Mouse (Mus musculus): ENCODE results near the gene Pafah2. TPM values are rescaled to one million over a fixed set of nuclear protein-coding genes. Genes with fewer than 3 reads are reported as not detected.

Pafah2 gene
- total RNA-seq, 2 experiments from 2014 or later = 7.5 to 8.6 TPM

- intact Hi-C loops (cut with DNase I) = no loop called here
- DNase-seq = no peak
Observed at GRCm38 (mm10) chr4:134451484-134451883, 55.4 kb downstream of the Pafah2 start.

GRCm38 (mm10) chr4:134453619-134454400, 57.7 kb downstream of the Pafah2 start:
- intact Hi-C loops (cut with DNase I) = no loop called here
- DNase-seq = no peak

GRCm38 (mm10) chr4:134455310-134455709, 59.2 kb downstream of the Pafah2 start:
- no peak for DNase-seq
- intact Hi-C loops (cut with DNase I) = no loop called here

DNA sequence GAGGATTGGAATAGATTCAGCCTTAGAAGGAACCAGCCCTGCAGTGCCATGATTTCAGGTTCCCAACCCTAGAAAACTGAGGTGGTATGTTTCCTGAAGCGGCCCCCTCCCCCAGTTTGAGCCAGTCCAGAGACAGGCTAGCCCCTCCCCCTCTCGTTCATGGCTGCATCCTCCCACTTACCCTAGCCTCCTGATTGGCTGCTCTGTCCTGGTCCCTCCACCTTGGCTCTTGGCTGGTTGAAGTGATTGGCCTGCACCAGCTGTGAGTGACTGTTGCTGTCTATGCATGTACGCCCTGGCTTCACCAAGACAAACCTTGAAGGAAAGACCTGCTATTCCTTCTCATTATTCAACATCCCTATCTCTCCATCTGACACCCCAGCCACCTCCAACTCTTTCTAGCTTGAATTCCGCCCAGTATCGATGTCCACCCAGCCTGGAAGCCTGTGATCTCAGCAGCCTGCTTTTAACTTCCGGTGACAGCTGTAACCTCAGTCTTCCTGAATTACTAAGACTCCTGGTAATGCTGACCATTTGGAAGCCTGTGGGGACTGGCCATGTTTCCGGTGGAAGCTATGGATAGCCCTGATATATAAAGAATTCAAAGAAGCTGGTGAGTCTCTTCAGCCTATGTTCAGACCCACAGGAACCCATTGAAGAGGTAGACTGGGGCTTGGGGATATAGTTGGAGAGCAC, 61.2 kb downstream of the Pafah2 start:
- DNase-seq = no peak
- intact Hi-C loops (cut with DNase I) = no loop called here

- intact Hi-C loops (cut with DNase I) = no loop called here
- no peak for DNase-seq
Observed at GRCm38 (mm10) chr4:134458856-134459255, 62.7 kb downstream of the Pafah2 start.

DNA sequence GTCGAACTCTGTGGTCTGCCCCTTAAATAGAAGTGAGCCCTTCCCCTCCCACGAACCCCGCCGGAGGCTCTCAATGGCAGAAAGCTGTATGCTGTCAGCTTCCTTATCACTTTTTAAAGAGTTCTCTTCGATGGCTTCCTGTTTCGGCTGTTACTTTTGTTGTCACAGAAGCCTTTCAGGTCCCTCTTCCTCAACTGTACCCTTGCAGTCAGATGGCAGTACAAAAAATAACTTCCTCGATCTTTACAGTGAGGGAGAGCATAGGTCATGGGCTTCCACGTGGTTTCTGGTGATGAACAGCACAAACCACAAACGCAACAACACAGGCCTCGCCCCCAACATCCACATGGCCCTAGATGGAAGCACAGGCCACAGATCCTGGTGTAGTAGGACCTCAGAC, 64.2 kb downstream of the Pafah2 start:
- intact Hi-C loops (cut with DNase I) = no loop called here
- no peak for DNase-seq

DNA sequence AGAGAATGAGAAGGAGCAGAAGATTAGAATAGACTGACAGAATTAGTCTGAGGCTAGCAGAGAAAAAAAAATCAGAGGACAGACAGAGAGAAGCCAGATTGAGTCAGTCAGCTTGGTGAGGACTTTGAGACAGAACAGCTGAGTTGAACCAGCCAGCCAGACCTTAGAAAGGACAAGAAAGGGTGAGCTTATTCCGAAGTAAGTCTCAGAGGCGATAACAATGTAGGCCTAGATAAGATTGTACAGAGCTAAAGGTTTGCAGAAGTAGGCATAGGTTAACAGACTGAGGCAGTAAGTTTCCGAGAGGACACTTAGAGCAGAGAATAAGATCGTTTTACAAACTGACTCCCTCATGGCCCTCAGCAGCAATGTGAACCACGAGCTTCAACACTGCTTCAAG, 65.1 kb downstream of the Pafah2 start:
- DNase-seq = no peak
- intact Hi-C loops (cut with DNase I) = no loop called here

- DNase-seq = no peak
- intact Hi-C loops (cut with DNase I) = no loop called here
Observed at GRCm38 (mm10) chr4:134465789-134466188, 69.7 kb downstream of the Pafah2 start.

DNA sequence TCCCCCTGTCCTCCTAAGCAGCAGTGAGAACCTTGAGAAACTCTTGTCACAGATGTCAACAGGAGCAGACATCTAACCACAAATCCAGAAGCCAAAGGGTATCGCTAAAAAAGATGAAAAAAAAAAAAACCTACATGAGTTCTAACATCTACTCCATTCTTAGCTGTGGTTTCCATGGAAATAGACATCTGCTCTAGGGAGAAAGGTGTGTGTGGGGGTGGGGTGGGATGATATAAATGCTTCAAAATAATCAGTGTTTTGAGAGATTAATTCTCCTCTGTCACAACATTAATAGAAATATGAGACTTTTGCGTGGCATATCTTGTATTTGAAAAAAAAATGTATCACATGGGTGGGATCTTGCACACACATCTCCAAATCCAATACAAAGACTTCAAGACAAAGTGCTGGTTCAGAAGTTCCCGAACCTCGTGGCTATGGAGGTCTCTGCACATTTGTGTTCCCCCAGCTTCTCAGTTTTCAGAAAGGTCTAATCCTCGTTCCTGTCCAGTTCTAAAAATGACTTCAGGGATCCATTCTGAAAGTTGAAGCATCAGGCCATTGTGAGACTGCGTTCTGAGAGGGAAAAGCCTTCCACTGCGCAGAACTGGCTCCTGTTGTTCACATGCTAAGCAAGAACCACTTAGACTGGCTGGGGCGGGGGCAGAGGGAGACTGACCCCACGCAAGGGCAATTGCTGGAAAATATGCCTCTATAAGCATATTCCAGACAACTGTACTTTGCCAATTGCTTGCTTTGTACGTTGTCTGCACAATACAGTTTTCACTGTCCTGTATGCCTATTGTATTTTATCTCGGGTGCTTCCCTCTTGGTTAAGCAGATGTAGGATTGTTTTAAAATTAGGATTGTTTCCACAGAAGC, 70.5 kb downstream of the Pafah2 start:
- intact Hi-C loops (cut with DNase I) = no loop called here
- no peak for DNase-seq

DNA sequence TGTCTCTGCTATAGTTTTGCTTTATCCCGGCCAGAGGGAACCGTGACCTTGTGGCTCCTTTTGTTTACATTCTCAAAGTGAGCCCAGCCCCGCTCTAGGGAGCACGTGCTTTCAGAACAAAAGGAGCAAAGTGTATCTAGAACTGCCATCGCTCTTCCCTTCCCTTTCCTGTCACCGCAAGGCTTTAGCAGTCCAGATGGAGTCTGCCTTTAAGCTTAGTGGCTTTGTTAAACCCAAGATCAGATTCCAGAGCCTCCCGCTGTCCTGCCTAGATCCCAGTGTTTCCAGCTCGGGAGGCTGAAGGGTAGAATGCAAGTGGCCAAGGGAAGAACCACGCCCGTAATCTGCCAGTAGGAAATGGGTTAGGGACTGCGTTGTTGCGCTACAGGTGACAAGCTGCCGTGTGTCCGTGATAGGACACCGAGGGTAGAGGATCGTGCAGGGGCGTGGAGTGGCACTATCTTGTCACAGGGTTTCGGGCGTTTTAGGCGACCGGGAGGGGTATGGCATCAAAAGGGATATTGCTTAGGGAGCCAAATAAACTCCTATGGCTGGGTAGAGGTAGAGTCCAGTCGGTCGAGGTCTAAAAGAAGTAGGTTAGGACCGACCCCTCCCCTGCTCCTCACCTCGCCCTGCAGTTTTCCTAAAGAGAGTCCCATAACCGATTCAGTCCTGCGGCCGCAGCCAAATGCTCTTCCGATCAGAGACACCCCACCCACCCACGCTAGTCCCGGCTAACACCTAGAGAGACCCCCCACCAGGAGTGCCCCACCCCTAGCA, 71.5 kb downstream of the Pafah2 start:
- peak in 1 of 2 experiments; percentile 42 for DNase-seq
- intact Hi-C loops (cut with DNase I) = no loop called here

DNA sequence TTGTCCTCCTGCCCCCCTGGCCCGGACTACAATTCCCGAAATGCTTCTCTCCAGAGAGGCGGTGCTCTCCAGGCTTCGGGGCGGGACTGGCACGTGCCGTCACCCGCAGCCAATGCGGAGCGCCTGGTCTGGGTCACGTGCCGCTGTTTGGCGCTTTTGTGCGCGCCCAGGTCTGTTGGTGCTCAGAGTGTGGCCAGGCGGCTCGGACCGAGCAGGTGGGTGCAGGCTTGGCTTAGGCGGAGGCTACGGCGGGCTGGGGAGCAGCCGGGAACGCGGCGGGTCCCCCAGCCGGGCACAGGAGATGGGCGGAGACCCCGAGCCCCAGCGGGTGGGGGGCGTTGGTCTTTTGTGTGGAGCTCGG, 72.1 kb downstream of the Pafah2 start, which contains the start of gene Stmn1:
Stmn1 (plus strand) TSS at position 106 of the 361 bp plus-strand sequence.
- DNase-seq = peak; percentile 92 to 94
- intact Hi-C loops (cut with DNase I) = no loop called here

DNA sequence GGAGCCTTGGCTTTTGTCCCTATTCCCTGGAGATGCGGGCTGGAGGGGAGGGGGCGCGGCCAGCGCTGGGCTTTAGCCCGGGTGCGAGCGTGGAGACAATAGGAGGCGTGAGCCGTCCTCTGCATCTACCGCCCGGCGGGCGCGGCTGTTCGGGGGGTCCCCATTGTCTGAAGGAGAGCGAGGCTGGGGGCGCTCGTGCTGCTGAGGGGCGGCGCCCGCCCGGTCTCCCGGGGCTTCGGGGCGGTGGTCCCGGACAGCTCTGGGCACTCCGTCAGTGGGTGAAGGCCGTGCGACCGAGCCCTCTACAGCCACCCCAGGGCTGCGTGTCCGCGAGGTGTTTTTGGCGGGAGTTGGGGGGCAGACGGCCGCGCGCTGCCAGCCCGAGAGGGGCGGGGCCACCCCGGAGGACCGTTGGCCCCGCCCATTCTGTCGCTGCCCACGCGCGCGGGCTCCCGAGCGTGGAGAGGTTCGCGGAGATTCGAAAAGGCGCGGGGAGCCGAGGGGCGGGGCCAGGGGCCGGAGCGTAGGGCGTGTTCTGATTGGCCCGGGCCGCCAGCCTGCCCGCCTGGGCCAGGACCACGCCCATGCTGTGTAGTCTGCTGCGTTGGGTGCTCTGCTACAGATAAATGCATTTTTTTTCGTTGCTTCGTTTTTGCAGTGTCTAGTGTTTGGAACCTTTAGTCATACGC, 72.6 kb downstream of the Pafah2 start:
- intact Hi-C loops (cut with DNase I) = no loop called here
- peak; percentile 95 to 96 for DNase-seq

- no peak for DNase-seq
- intact Hi-C loops (cut with DNase I) = no loop called here
Observed at GRCm38 (mm10) chr4:134469341-134469796, 73.2 kb downstream of the Pafah2 start.

GRCm38 (mm10) chr4:134469985-134470384, 73.9 kb downstream of the Pafah2 start:
- DNase-seq = no peak
- intact Hi-C loops (cut with DNase I) = loop anchor here (10.0 kb wide), 1 partner anchor 215 kb away; the partner anchor contains the start of gene Grrp1

DNA sequence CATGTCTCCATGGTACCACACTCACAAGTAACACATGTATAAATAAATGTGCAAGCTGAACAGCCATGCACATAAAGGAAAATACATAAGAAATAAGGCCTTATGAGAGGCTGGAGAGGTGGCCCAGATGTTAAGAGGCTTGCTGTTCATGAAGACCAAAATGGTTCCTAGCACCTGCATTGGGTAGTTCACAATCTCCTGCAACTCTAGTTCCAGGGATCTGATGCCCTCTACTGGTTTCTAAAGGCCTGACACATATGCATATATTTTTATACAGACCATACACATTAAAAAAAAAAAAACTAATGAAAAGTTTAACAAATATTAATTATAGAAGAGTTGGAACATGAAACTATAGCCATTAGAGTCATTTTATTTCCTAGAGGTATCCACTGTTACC, 75.3 kb downstream of the Pafah2 start:
- intact Hi-C loops (cut with DNase I) = loop anchor here (10.0 kb wide), 1 partner anchor 217 kb away; the partner anchor contains the start of gene Grrp1
- DNase-seq = no peak

GRCm38 (mm10) chr4:134473764-134474163, 77.6 kb downstream of the Pafah2 start:
- DNase-seq = no peak
- intact Hi-C loops (cut with DNase I) = loop anchor here (10.0 kb wide), 1 partner anchor 219 kb away; the partner anchor contains the start of gene Grrp1

DNA sequence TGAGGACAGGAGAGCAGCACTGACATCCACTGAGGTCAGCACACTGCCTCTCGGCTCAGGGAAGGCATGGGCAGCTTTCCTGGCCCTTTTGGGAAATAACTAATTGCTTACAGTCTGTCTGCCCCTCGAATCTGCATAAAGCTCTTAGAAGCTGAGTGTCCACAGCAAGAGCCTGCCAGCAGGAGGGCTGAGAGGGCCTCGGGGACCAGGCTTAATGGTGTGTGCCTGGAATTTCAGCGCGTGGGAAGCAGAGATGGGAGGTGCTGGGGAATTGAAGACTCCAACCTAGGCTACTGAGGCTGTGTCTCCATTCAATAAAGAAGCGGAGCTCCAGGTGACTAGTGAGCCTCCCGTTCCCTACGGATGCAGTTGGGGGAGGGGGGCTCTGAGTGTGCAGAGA, 78.1 kb downstream of the Pafah2 start:
- no peak for DNase-seq
- intact Hi-C loops (cut with DNase I) = loop anchor here (10.0 kb wide), 1 partner anchor 219 kb away; the partner anchor contains the start of gene Grrp1

GRCm38 (mm10) chr4:134476899-134477298, 80.8 kb downstream of the Pafah2 start:
- no peak for DNase-seq
- intact Hi-C loops (cut with DNase I) = loop anchor here (10.0 kb wide), 1 partner anchor 222 kb away; the partner anchor contains the start of gene Grrp1
